ENCODE assay signal across 10 mouse cellular contexts in the genomic region with DNA sequence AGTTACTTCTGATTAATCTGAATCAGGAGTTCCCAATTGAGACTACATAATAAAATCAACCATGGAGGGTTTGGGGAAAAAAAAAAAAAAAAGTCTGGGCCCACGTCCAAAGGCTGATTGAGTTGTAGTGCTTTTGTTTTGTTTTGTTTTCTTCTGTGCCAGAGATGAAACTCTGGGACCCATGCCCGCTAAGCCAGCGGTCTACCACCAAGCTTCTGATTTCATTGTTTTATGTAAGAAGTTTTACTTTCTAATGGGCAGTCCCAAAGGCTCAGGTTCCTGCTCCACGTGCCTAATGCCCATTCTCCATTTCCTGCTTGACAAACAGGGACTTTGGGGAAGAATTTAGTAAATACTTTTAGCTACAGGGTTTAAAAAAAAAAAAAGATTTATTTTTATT. TPM values are rescaled to one million over a fixed set of nuclear protein-coding genes. Genes with fewer than 3 reads are reported as not detected.
DNase-seq lines count a peak whose midpoint lies in the region; ATAC-seq and TF ChIP-seq lines count a peak whose summit lies in the region.
"Had no signal": no experiment of that assay in that cellular context is flagged by ENCODE, and none has a peak within 500 bp of the region (broad histone marks: within the 10 kb centered on the region; RNA-seq: fewer than 3 reads in every experiment).

No protein-coding gene starts in this region.

- no peak overlapping the region for H3ac ChIP-seq in C2C12 (ENCODE audit: control insufficient read depth, insufficient read length, low read depth)

- ATAC-seq in forebrain, embryonic 13.5 days, result 0 out of 2 replicates have a peak, but pooled peaks have one; percentile 13
- ATAC-seq in forebrain, embryonic 11.5 days (replicated peaks; ENCODE audit: low FRiP score), result no peak
- no peak for ATAC-seq in lung, embryonic 14.5 days (ENCODE audit: insufficient read depth)

- H3K27me3 ChIP-seq in forebrain, embryonic 13.5 days, result no peaks in the 10 kb centered on the region
- no peaks in the 10 kb centered on the region for H3K27me3 ChIP-seq in forebrain, embryonic 11.5 days (ENCODE audit: control insufficient read depth, insufficient read depth, low read length)
- H3K27me3 ChIP-seq in C2C12 (ENCODE audit: control insufficient read depth, insufficient read depth, insufficient read length), result no peaks in the 10 kb centered on the region
- H3K27me3 ChIP-seq in lung, embryonic 14.5 days (ENCODE audit: insufficient read depth, low read length), result no peaks in the 10 kb centered on the region

- H3K9me3 ChIP-seq in forebrain, embryonic 13.5 days (replicated peaks), result no peaks in the 10 kb centered on the region
- H3K9me3 ChIP-seq in forebrain, embryonic 11.5 days (ENCODE audit: control insufficient read depth, low read length), result no peaks in the 10 kb centered on the region
- H3K9me3 ChIP-seq in lung, embryonic 14.5 days (ENCODE audit: low read depth, low read length), result no peaks in the 10 kb centered on the region

- no peak overlapping the region for H3K4me2 ChIP-seq in forebrain, embryonic 13.5 days
- H3K4me2 ChIP-seq in forebrain, embryonic 11.5 days (ENCODE audit: low read depth, low read length, severe bottlenecking), result no peak overlapping the region
- H3K4me2 ChIP-seq in lung, embryonic 14.5 days, result no peak overlapping the region

- peaks cover 10% of the 10 kb centered on the region; the same call in 1 of the 2 replicates for H3K4me1 ChIP-seq in forebrain, embryonic 13.5 days
- no peaks in the 10 kb centered on the region for H3K4me1 ChIP-seq in forebrain, embryonic 11.5 days (replicated peaks; ENCODE audit: control insufficient read depth, insufficient read depth, low read length)
- no peaks in the 10 kb centered on the region for H3K4me1 ChIP-seq in lung, embryonic 14.5 days (ENCODE audit: insufficient read depth)

- no peak for TF ChIP-seq CTCF in C2C12 (IDR thresholded peaks at IDR 0.05; ENCODE audit: control insufficient read depth, insufficient read depth, insufficient read length)
- TF ChIP-seq CTCF in lung, embryonic 14.5 days (IDR thresholded peaks at IDR 0.05; ENCODE audit: low read depth), result no peak
- no peak for TF ChIP-seq CTCF in gastrocnemius, adult 2 months (IDR thresholded peaks at IDR 0.05)

- no peaks in the 10 kb centered on the region for H3K36me3 ChIP-seq in forebrain, embryonic 13.5 days (ENCODE audit: poor library complexity, severe bottlenecking)
- H3K36me3 ChIP-seq in forebrain, embryonic 11.5 days (ENCODE audit: control insufficient read depth, insufficient read depth, low read length), result no peaks in the 10 kb centered on the region
- H3K36me3 ChIP-seq in C2C12 (ENCODE audit: control insufficient read depth, insufficient read depth), result no peaks in the 10 kb centered on the region
- H3K36me3 ChIP-seq in lung, embryonic 14.5 days (ENCODE audit: insufficient read depth), result no peaks in the 10 kb centered on the region

- no peak overlapping the region for H3K4me3 ChIP-seq in forebrain, embryonic 13.5 days
- H3K4me3 ChIP-seq in forebrain, embryonic 11.5 days (ENCODE audit: low read depth, low read length), result no peak overlapping the region
- H3K4me3 ChIP-seq in C2C12 (ENCODE audit: insufficient read depth, poor library complexity, severe bottlenecking), result no peak overlapping the region
- H3K4me3 ChIP-seq in lung, embryonic 14.5 days (ENCODE audit: low read depth, low read length), result no peak overlapping the region
- H3K4me3 ChIP-seq in gastrocnemius, adult 2 months, result no peak overlapping the region

- no peaks in the 10 kb centered on the region for H3K79me3 ChIP-seq in C2C12 (ENCODE audit: low read depth)

- H3K79me2 ChIP-seq in C2C12 (ENCODE audit: control insufficient read depth, insufficient read depth), result no peaks in the 10 kb centered on the region

- H3K9ac ChIP-seq in forebrain, embryonic 13.5 days, result no peak overlapping the region
- no peak overlapping the region for H3K9ac ChIP-seq in forebrain, embryonic 11.5 days (ENCODE audit: low read length)
- no peak overlapping the region for H3K9ac ChIP-seq in lung, embryonic 14.5 days

- intact Hi-C loops in gastrocnemius, adult 2 months (cut with DNase I), result no loop called here

- 25% methylated on average over 4 of the region's 4 CpGs for WGBS in forebrain, embryonic 13.5 days
- 71% methylated on average over 4 of the region's 4 CpGs for WGBS in forebrain, embryonic 11.5 days
- 41% methylated on average over 4 of the region's 4 CpGs for WGBS in lung, embryonic 14.5 days

- H3K27ac ChIP-seq in forebrain, embryonic 13.5 days, result no peak overlapping the region
- H3K27ac ChIP-seq in forebrain, embryonic 11.5 days (ENCODE audit: low read depth, low read length), result no peak overlapping the region
- no peak overlapping the region for H3K27ac ChIP-seq in lung, embryonic 14.5 days (ENCODE audit: low read depth)
- H3K27ac ChIP-seq in gastrocnemius, adult 2 months, result no peak overlapping the region

- DNase-seq in forebrain, embryonic 11.5 days (ENCODE audit: low spot score), result no peak
- peak; percentile 30 for DNase-seq in kidney, postnatal 10 days
- no peak for DNase-seq in kidney, postnatal 4 days
- DNase-seq in lung, embryonic 14.5 days, result peak; percentile 75
- no peak for DNase-seq in cerebellum, adult 11-12 months
- no peak for DNase-seq in gastrocnemius, adult 2 months
- DNase-seq: gastrocnemius, postnatal 36 days; liver had no signal

TF ChIP-seq in C2C12, 6 proteins besides CTCF, POLR2A, EP300 and RAD21:
- no peak for TF ChIP-seq MYOG (IDR thresholded peaks at IDR 0.05; ENCODE audit: control insufficient read depth, extremely low read depth, insufficient read length)
- peak; percentile 76 for TF ChIP-seq USF1 (IDR thresholded peaks at IDR 0.05; ENCODE audit: low read depth)
- no peak for TF ChIP-seq MYOD1 (IDR thresholded peaks at IDR 0.05; ENCODE audit: control insufficient read depth, insufficient read length, low read depth)
- TF ChIP-seq MAX (IDR thresholded peaks at IDR 0.05), result peak; percentile 48

RNA-seq across cellular contexts. Expression of a gene that starts 18.0 kb away (rescaled TPM):
- polyA plus RNA-seq in forebrain, embryonic 13.5 days (2015; fragmentation: Nextera tagmentation; extraction: Ambion mirVana), result 14.5 and 16.2 TPM in 2 replicates
- polyA plus RNA-seq in forebrain, embryonic 11.5 days (2014; fragmentation: Nextera tagmentation; extraction: Ambion mirVana), result 16.2 and 19.2 TPM in 2 replicates
- 4.6 TPM for polyA plus RNA-seq in C2C12 (2012; fragmentation: generic; extraction: Trizol)
- 27.7 and 29.6 TPM in 2 replicates for polyA plus RNA-seq in lung, embryonic 14.5 days (2014; fragmentation: Nextera tagmentation; extraction: Ambion mirVana)
- total RNA-seq in gastrocnemius, adult 2 months (2021), result 10 to 100 TPM; 18.3 to 25.6 TPM

RNA-seq across cellular contexts. Expression of a gene that starts 33.9 kb away (rescaled TPM):
- polyA plus RNA-seq in forebrain, embryonic 13.5 days (2015; fragmentation: Nextera tagmentation; extraction: Ambion mirVana), result 22.7 and 24.1 TPM in 2 replicates
- polyA plus RNA-seq in forebrain, embryonic 11.5 days (2014; fragmentation: Nextera tagmentation; extraction: Ambion mirVana), result 43.5 and 46.4 TPM in 2 replicates
- polyA plus RNA-seq in C2C12 (2012; fragmentation: generic; extraction: Trizol), result 37.9 TPM
- 104 and 105 TPM in 2 replicates for polyA plus RNA-seq in lung, embryonic 14.5 days (2014; fragmentation: Nextera tagmentation; extraction: Ambion mirVana)
- total RNA-seq in gastrocnemius, adult 2 months (2021), result 10 to 100 TPM; 25.3 to 31.4 TPM

Comparison
In these comparisons a context has a peak if more than half of its experiments do, and no peak if none do; other contexts are left out.
1. DNase-seq: peak in kidney, postnatal 10 days (single experiment) and lung, embryonic 14.5 days (single experiment); none in forebrain, embryonic 11.5 days (single experiment), kidney, postnatal 4 days (0 of 2), cerebellum, adult 11-12 months (single experiment) and gastrocnemius, adult 2 months (single experiment).